Mouse (Mus musculus): ENCODE measurements around the gene Amfr. TPM values are rescaled to one million over a fixed set of nuclear protein-coding genes. Genes with fewer than 3 reads are reported as not detected.

Gene Amfr
- total RNA-seq, 2 experiments from 2014 or later, result 30.7 to 50.1 TPM

GRCm38 (mm10) chr8:93940542-93941423 lies 71.9 kb downstream of the Amfr start:
- ATAC-seq (replicated peaks; ENCODE audit: low FRiP score, poor library complexity, severe bottlenecking), result no peak

- ATAC-seq (replicated peaks; ENCODE audit: low FRiP score, poor library complexity, severe bottlenecking), result no peak
Measured at GRCm38 (mm10) chr8:93938193-93938592, 74.4 kb downstream of the Amfr start.

GRCm38 (mm10) chr8:93933288-93933687 lies 79.4 kb downstream of the Amfr start:
- 0 out of 2 replicates have a peak, but pooled peaks have one; percentile 15 for ATAC-seq (replicated peaks; ENCODE audit: low FRiP score, poor library complexity, severe bottlenecking)

GRCm38 (mm10) chr8:93932873-93933272 lies 79.8 kb downstream of the Amfr start:
- ATAC-seq (replicated peaks; ENCODE audit: low FRiP score, poor library complexity, severe bottlenecking), result peak; percentile 89

GRCm38 (mm10) chr8:93931336-93931735 lies 81.3 kb downstream of the Amfr start:
- no peak for ATAC-seq (replicated peaks; ENCODE audit: low FRiP score, poor library complexity, severe bottlenecking)

- ATAC-seq (replicated peaks; ENCODE audit: low FRiP score, poor library complexity, severe bottlenecking), result no peak
Measured at GRCm38 (mm10) chr8:93929233-93929632, 83.4 kb downstream of the Amfr start.

- ATAC-seq (replicated peaks; ENCODE audit: low FRiP score, poor library complexity, severe bottlenecking), result no peak
Measured at GRCm38 (mm10) chr8:93925513-93925912, 87.1 kb downstream of the Amfr start.

GRCm38 (mm10) chr8:93923897-93924334 lies 88.7 kb downstream of the Amfr start:
- no peak for ATAC-seq (replicated peaks; ENCODE audit: low FRiP score, poor library complexity, severe bottlenecking)

Other genes starting within 250 kb of the Amfr start
- not detected in 2 replicates for gene Gnao1, start 202.9 kb downstream of the Amfr start, total RNA-seq (2015; ENCODE audit: low replicate concordance)
- not detected in 2 replicates for gene Gnao1, start 202.9 kb downstream of the Amfr start, total RNA-seq (2017; ENCODE audit: low replicate concordance)
- 30.9 and 43.6 TPM in 2 replicates for gene Nudt21, start 24.2 kb upstream of the Amfr start, total RNA-seq (2015; ENCODE audit: low replicate concordance)
- 23.6 and 23.7 TPM in 2 replicates for gene Nudt21, start 24.2 kb upstream of the Amfr start, total RNA-seq (2017; ENCODE audit: low replicate concordance)
- gene Ogfod1, start 24.4 kb upstream of the Amfr start, total RNA-seq (2015; ENCODE audit: low replicate concordance), result 1.7 and 6.7 TPM in 2 replicates
- gene Ogfod1, start 24.4 kb upstream of the Amfr start, total RNA-seq (2017; ENCODE audit: low replicate concordance), result 2.0 and 2.5 TPM in 2 replicates
- gene Bbs2, start 86.1 kb upstream of the Amfr start, total RNA-seq (2015; ENCODE audit: low replicate concordance), result 0.58 and 4.4 TPM in 2 replicates
- 2.2 and 9.0 TPM in 2 replicates for gene Bbs2, start 86.1 kb upstream of the Amfr start, total RNA-seq (2017; ENCODE audit: low replicate concordance)
- not detected in 2 replicates for gene Mt4, start 124.4 kb upstream of the Amfr start, total RNA-seq (2015; ENCODE audit: low replicate concordance)
- not detected in 2 replicates for gene Mt4, start 124.4 kb upstream of the Amfr start, total RNA-seq (2017; ENCODE audit: low replicate concordance)
- gene Mt3, start 139.8 kb upstream of the Amfr start, total RNA-seq (2015; ENCODE audit: low replicate concordance), result not detected in 2 replicates
- not detected in 2 replicates for gene Mt3, start 139.8 kb upstream of the Amfr start, total RNA-seq (2017; ENCODE audit: low replicate concordance)
- gene Mt2, start 159.8 kb upstream of the Amfr start, total RNA-seq (2015; ENCODE audit: low replicate concordance), result 17.7 and 46.2 TPM in 2 replicates
- 11.3 and 34.4 TPM in 2 replicates for gene Mt2, start 159.8 kb upstream of the Amfr start, total RNA-seq (2017; ENCODE audit: low replicate concordance)
- 59.6 and 67.9 TPM in 2 replicates for gene Mt1, start 166.2 kb upstream of the Amfr start, total RNA-seq (2015; ENCODE audit: low replicate concordance)
- gene Mt1, start 166.2 kb upstream of the Amfr start, total RNA-seq (2017; ENCODE audit: low replicate concordance), result 13.0 and 63.6 TPM in 2 replicates
- 6.5 and 6.9 TPM in 2 replicates for gene Nup93, start 201.7 kb upstream of the Amfr start, total RNA-seq (2015; ENCODE audit: low replicate concordance)
- 8.6 and 11.0 TPM in 2 replicates for gene Nup93, start 201.7 kb upstream of the Amfr start, total RNA-seq (2017; ENCODE audit: low replicate concordance)

Data from erythroblast, adult 5-6 weeks (primary cell).